Mouse (Mus musculus) megakaryocyte, embryonic 14.5 days (primary cell): ENCODE data around the gene Sgta.

Experiments
- FLI1 ChIP-seq: IDR thresholded peaks from 2 replicates; pipeline ENCODE4 v1.6.1; 2012; ENCODE audit warnings: low read length, inconsistent platforms, mixed read lengths
- GATA1 ChIP-seq: IDR thresholded peaks from 3 replicates; pipeline ENCODE4 v1.6.1; 2012; ENCODE audit warnings: mixed read lengths, low read length, inconsistent platforms, borderline replicate concordance

GRCm38 (mm10) chr10:81077916-81078315 is 17.9 kb upstream of the Sgta start:
- TF ChIP-seq GATA1 = no peak
- TF ChIP-seq FLI1 = no peak
